Mouse (Mus musculus): ENCODE measurements at regions not wholly inside any gene's neighbourhood (a gene's known extent, or its start where the extent isn't known, plus 50 kb on each side); places are given as distances from the start of the nearest gene placed in this dataset.

DNA sequence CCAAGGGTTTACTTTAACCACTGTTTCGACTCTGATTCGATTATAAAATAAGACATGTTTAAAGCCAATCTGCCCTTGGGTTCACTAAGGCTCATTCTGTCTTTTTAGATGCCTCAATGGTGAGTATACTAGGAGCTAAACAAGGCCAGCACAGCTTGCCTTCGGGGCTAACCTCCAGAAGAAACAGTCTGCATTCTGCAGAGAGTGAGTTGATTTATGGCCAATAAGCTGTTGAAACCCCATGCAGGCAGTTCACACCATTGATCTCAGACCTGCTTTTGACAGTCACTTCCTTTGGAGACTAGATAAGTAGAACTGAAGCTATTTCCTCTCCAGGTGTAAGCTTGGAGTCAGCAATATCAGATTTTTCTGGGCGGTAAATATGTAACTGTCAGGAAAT, 679.0 kb downstream of the Pdcd6ip start:
- Histone ChIP-seq H3K27me3 (ENCODE audit: control insufficient read depth, insufficient read depth, low read depth, low read length) (no peaks in the 10 kb centered on the region), H3K27ac (ENCODE audit: low read length) (no peak overlapping the region), H3K36me3 (ENCODE audit: control insufficient read depth, insufficient read depth, low read length) (no peaks in the 10 kb centered on the region), H3K9ac (ENCODE audit: low read length) (no peak overlapping the region), H3K4me1 (replicated peaks; ENCODE audit: control insufficient read depth, insufficient read depth, low read length) (no peaks in the 10 kb centered on the region), H3K4me2 (ENCODE audit: low read depth, low read length) (no peak overlapping the region), H3K9me3 (ENCODE audit: control insufficient read depth, low read length) (no peaks in the 10 kb centered on the region), H3K4me3 (ENCODE audit: low read length) (no peak overlapping the region)
- 64% methylated on average over 4 of the region's 4 CpGs for WGBS
- no peak for ATAC-seq (ENCODE audit: low read depth)

DNA sequence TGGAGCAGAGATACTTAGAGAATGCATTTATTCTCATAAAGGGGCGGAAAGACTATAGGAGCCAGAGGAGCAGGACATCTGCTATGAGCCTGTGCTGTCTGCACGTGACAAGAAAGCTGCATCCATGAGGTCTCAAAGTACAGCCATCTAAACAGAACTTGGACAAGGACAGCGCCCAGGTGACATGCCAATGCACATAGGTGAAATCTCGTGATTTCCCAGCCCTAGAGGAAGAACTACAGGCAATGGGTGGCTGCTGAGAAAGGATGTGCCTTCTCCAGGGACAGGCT, 681.2 kb downstream of the Pdcd6ip start:
- Histone ChIP-seq H3K27me3 (ENCODE audit: control insufficient read depth, insufficient read depth, low read depth, low read length) (no peaks in the 10 kb centered on the region), H3K36me3 (ENCODE audit: control insufficient read depth, insufficient read depth, low read length) (no peaks in the 10 kb centered on the region), H3K4me3 (ENCODE audit: low read length) (no peak overlapping the region), H3K4me2 (ENCODE audit: low read depth, low read length) (no peak overlapping the region), H3K27ac (ENCODE audit: low read length) (no peak overlapping the region), H3K9ac (ENCODE audit: low read length) (no peak overlapping the region), H3K4me1 (replicated peaks; ENCODE audit: control insufficient read depth, insufficient read depth, low read length) (no peaks in the 10 kb centered on the region), H3K9me3 (ENCODE audit: control insufficient read depth, low read length) (no peaks in the 10 kb centered on the region)
- ATAC-seq (ENCODE audit: low read depth) = no peak
- 80% methylated on average over 4 of the region's 4 CpGs for WGBS

DNA sequence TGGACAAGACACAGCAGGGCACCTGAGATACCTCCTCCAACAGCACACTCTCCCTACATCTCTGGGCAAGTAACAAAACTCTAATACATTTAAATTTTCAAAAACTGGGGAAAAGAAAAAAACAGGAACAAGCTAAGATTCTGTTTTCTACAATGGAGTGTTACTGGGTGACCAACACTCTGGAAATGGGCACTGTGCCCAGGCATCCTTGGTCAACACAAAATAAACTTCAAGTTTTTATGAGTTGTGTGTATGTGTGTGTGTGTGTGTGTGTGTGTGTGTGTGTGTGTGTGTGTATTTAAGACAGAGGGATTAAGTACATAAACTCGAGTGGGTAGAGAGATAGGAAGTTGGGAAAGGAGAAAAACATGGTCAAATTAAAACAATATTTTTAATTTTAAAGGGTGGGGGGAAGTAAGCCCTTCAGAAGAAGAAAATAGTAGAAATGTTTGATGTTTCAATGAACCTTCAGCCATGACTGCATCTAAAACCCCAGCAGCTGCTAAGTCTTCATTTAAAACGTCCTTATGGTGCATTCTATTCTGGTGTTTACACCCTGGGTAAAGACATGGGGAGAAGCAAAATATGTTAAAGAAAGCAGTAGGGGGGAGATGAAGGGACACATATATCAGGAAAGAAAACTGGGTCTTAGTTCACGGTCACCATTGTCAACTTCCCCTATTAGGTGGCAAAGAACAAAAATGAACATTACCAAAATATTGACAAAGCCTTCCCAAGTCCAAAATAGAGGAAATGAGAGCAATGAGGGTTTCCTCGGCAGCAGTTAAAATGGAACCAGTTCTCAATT, 681.8 kb downstream of the Pdcd6ip start:
- Histone ChIP-seq H3K9me3 (ENCODE audit: control insufficient read depth, low read length) (no peaks in the 10 kb centered on the region), H3K4me3 (ENCODE audit: low read length) (no peak overlapping the region), H3K4me1 (replicated peaks; ENCODE audit: control insufficient read depth, insufficient read depth, low read length) (no peaks in the 10 kb centered on the region), H3K4me2 (ENCODE audit: low read depth, low read length) (no peak overlapping the region), H3K27me3 (ENCODE audit: control insufficient read depth, insufficient read depth, low read depth, low read length) (no peaks in the 10 kb centered on the region), H3K36me3 (ENCODE audit: control insufficient read depth, insufficient read depth, low read length) (no peaks in the 10 kb centered on the region), H3K27ac (ENCODE audit: low read length) (no peak overlapping the region), H3K9ac (ENCODE audit: low read length) (no peak overlapping the region)
- 48% methylated on average over 4 of the region's 4 CpGs for WGBS
- no peak for ATAC-seq (ENCODE audit: low read depth)

DNA sequence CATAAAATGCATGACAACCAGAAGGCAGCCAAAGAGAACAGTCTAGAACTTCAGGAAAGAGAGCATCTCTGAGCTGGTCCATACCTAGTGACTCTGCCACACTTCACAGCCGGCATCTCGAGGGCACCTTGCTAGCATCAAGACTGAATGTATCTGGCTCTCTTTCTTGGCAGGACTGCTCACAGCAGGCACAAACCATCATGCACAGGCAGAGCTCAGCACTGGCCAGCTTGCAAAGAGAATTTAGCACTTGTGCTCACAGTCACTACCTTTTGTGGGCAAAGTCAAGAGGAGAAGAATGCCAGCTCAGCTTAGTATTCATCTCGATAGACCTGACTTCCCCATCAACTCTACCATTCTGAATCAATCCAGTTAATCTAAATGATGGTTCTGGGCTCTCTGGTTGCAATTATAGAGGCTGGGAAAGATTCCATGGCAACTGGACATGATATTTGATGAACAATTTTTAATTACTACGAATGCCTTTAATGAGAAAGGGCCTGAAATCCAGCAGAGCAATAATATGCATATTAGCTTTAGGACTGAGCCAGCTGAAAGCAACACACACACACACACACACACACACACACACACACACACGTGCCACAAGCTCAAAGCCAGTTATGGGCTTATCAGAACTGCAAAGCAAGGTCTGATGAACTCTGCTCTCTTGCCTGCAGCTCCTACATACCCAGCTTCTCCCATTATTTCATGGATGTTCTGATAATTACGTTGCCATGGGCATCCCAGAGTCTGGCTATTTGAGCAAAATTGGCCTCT, 686.0 kb downstream of the Pdcd6ip start:
- H3K9ac ChIP-seq (ENCODE audit: low read length) = no peak overlapping the region
- 68% methylated on average over 6 of the region's 6 CpGs for WGBS
- no peak for ATAC-seq (ENCODE audit: low read depth)

DNA sequence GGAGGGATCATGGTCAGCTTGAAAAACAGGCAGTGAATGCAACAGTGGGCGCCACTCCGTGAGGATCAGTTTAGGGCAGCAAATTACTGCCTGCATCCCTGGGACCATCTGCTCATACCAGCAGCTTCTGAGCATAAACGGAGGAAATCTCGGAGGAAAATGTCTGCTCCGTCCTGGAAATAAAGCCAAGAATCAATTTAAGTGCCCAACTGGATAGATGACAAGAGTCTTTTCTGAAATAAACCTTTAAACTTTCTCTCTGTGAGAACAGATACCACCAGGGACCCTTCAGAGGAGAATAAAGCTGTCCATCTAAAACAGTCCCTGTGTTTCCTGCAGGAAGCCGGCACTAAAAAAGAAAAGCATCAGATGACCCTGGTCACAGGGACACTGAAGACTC, 688.5 kb downstream of the Pdcd6ip start:
- no peak overlapping the region for H3K4me3 ChIP-seq (ENCODE audit: low read length)
- H3K27me3 ChIP-seq (ENCODE audit: control insufficient read depth, insufficient read depth, low read depth, low read length) = no peaks in the 10 kb centered on the region
- no peak overlapping the region for H3K4me2 ChIP-seq (ENCODE audit: low read depth, low read length)
- no peak for ATAC-seq (ENCODE audit: low read depth)
- no peak overlapping the region for H3K9ac ChIP-seq (ENCODE audit: low read length)
- H3K36me3 ChIP-seq (ENCODE audit: control insufficient read depth, insufficient read depth, low read length) = no peaks in the 10 kb centered on the region
- H3K9me3 ChIP-seq (ENCODE audit: control insufficient read depth, low read length) = no peaks in the 10 kb centered on the region
- H3K4me1 ChIP-seq (replicated peaks; ENCODE audit: control insufficient read depth, insufficient read depth, low read length) = no peaks in the 10 kb centered on the region
- H3K27ac ChIP-seq (ENCODE audit: low read length) = no peak overlapping the region
- 68% methylated on average over 6 of the region's 6 CpGs for WGBS

More for the DNA sequence above, 686.0 kb downstream of the Pdcd6ip start:
- Histone ChIP-seq H3K9me3 (ENCODE audit: control insufficient read depth, low read length) (no peaks in the 10 kb centered on the region), H3K36me3 (ENCODE audit: control insufficient read depth, insufficient read depth, low read length) (no peaks in the 10 kb centered on the region), H3K4me3 (ENCODE audit: low read length) (no peak overlapping the region), H3K27me3 (ENCODE audit: control insufficient read depth, insufficient read depth, low read depth, low read length) (no peaks in the 10 kb centered on the region), H3K4me2 (ENCODE audit: low read depth, low read length) (no peak overlapping the region), H3K4me1 (replicated peaks; ENCODE audit: control insufficient read depth, insufficient read depth, low read length) (no peaks in the 10 kb centered on the region), H3K27ac (ENCODE audit: low read length) (no peak overlapping the region)

DNA sequence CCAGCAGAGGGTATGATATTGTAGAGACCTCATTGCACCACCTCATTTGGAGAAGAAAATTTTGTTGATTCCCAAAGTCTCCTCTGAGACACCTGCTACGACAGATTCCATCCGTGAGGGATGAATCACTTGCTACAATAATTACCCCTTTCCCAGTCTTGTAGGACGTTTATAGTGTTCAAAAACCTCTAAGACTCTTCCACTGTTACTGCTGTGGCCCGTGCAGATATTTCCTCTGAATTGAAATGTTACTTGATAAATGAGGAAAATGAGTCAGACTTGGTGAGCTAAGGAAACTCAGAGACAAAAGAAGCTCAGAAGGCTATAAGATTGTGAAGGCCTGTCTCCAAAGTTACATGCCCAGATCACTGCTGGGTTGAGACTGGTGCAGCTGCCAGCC, 700.0 kb downstream of the Pdcd6ip start:
- Histone ChIP-seq H3K4me3 (ENCODE audit: low read length) (no peak overlapping the region), H3K4me2 (ENCODE audit: low read depth, low read length) (no peak overlapping the region), H3K4me1 (replicated peaks; ENCODE audit: control insufficient read depth, insufficient read depth, low read length) (no peaks in the 10 kb centered on the region), H3K9me3 (ENCODE audit: control insufficient read depth, low read length) (no peaks in the 10 kb centered on the region), H3K36me3 (ENCODE audit: control insufficient read depth, insufficient read depth, low read length) (no peaks in the 10 kb centered on the region), H3K27ac (ENCODE audit: low read length) (no peak overlapping the region), H3K9ac (ENCODE audit: low read length) (no peak overlapping the region), H3K27me3 (ENCODE audit: control insufficient read depth, insufficient read depth, low read depth, low read length) (no peaks in the 10 kb centered on the region)
- 69% methylated on average over 4 of the region's 4 CpGs for WGBS
- no peak for ATAC-seq (ENCODE audit: low read depth)

DNA sequence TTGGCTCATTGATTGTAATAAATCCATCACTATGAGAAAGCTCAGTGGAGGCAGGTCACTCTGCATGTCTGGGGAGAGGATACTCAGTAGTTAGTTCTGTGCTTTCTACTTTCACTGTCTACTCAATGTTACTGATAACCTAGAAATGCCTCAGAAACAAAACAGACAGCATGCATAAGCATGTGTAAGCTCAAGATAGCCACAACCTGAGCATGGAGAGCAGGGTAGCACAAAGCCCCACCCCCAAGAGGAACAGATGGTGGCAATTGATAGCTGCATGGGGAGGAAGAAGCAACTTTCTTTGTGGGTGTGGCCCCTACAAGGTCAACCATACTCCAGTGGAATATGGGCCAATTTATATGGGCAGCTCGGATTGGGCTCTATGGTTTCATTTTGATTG, 711.9 kb downstream of the Pdcd6ip start:
- no peak for ATAC-seq (ENCODE audit: low read depth)
- no peak overlapping the region for H3K4me2 ChIP-seq (ENCODE audit: low read depth, low read length)
- H3K4me3 ChIP-seq (ENCODE audit: low read length) = no peak overlapping the region
- WGBS = 80% methylated on average over 1 of the region's 1 CpGs
- H3K36me3 ChIP-seq (ENCODE audit: control insufficient read depth, insufficient read depth, low read length) = no peaks in the 10 kb centered on the region
- H3K27me3 ChIP-seq (ENCODE audit: control insufficient read depth, insufficient read depth, low read depth, low read length) = no peaks in the 10 kb centered on the region
- H3K9me3 ChIP-seq (ENCODE audit: control insufficient read depth, low read length) = no peaks in the 10 kb centered on the region
- no peak overlapping the region for H3K27ac ChIP-seq (ENCODE audit: low read length)
- H3K4me1 ChIP-seq (replicated peaks; ENCODE audit: control insufficient read depth, insufficient read depth, low read length) = no peaks in the 10 kb centered on the region; the same call in 1 of the 2 replicates
- H3K9ac ChIP-seq (ENCODE audit: low read length) = no peak overlapping the region

DNA sequence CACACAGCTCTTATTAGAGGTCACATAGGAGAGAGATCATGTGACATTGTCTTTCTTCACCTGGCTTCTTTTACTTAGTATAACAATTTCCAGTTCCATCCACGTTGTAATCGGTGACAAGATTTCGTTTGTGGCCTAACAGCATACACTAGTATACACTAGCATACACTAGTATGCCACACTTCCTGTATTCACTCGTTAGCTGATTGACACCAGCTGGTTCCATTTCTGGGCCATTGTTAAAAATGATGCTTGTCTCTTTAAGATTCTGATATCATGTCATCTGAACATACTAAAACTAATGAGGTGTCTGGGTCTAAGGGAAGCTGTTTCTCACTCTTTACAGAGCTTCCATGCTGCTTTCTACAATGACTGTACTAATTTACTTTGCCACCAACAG, 713.3 kb downstream of the Pdcd6ip start:
- Histone ChIP-seq H3K9ac (ENCODE audit: low read length) (no peak overlapping the region), H3K9me3 (ENCODE audit: control insufficient read depth, low read length) (no peaks in the 10 kb centered on the region), H3K4me1 (replicated peaks; ENCODE audit: control insufficient read depth, insufficient read depth, low read length) (no peaks in the 10 kb centered on the region; the same call in 1 of the 2 replicates), H3K4me2 (ENCODE audit: low read depth, low read length) (no peak overlapping the region), H3K36me3 (ENCODE audit: control insufficient read depth, insufficient read depth, low read length) (no peaks in the 10 kb centered on the region), H3K4me3 (ENCODE audit: low read length) (no peak overlapping the region), H3K27me3 (ENCODE audit: control insufficient read depth, insufficient read depth, low read depth, low read length) (no peaks in the 10 kb centered on the region), H3K27ac (ENCODE audit: low read length) (no peak overlapping the region)
- WGBS = 43% methylated on average over 4 of the region's 4 CpGs
- peak; percentile 69 for ATAC-seq (ENCODE audit: low read depth)

DNA sequence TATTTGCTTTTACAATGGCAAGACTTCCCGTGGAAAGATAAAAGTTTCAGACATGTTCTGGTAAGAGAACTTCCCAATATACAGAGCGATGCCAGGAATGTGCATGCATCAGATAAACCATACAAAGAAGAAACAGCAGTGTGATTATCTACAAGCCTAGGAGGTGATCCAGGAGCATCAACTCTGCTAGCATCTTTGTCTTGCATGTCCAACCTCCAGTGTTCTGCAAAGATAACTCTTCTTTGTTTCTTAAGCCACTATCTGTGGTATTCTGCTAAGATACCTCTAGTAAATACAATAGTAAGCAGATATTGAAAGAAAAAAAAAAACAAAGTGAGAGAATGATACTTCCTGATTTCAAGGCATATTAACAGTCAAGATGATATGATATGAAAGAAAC, 714.4 kb downstream of the Pdcd6ip start:
- H3K9ac ChIP-seq (ENCODE audit: low read length) = no peak overlapping the region
- H3K4me3 ChIP-seq (ENCODE audit: low read length) = no peak overlapping the region
- H3K27me3 ChIP-seq (ENCODE audit: control insufficient read depth, insufficient read depth, low read depth, low read length) = no peaks in the 10 kb centered on the region
- WGBS = 53% methylated on average over 2 of the region's 2 CpGs
- H3K9me3 ChIP-seq (ENCODE audit: control insufficient read depth, low read length) = no peaks in the 10 kb centered on the region
- no peaks in the 10 kb centered on the region for H3K36me3 ChIP-seq (ENCODE audit: control insufficient read depth, insufficient read depth, low read length)
- H3K27ac ChIP-seq (ENCODE audit: low read length) = no peak overlapping the region
- ATAC-seq (ENCODE audit: low read depth) = no peak
- H3K4me1 ChIP-seq (replicated peaks; ENCODE audit: control insufficient read depth, insufficient read depth, low read length) = no peaks in the 10 kb centered on the region; the same call in 1 of the 2 replicates
- no peak overlapping the region for H3K4me2 ChIP-seq (ENCODE audit: low read depth, low read length)
